Mouse (Mus musculus) heart, embryonic 13.5 days (tissue): ENCODE results near the gene Sparc. TPM values are rescaled to one million over a fixed set of nuclear protein-coding genes. Genes with fewer than 3 reads are reported as not detected.
A peak's percentile ranks its signal among the peaks of the same experiment; 100 is the strongest.

Experiments
- ATAC-seq: fragments of 200-750 bp; cut with Nextera tagmentation; 2 replicates; pipeline ENCODE4 v1.8.0; 2017; ENCODE audit warnings: moderate TSS enrichment; ENCODE audit not compliant: insufficient number of reproducible peaks, low FRiP score, low TSS enrichment; ENCODE audit errors: extremely low read depth
- H3K27ac ChIP-seq: fragments of 300-500 bp; sonication (generic); replicated peaks from 2 replicates; pipeline ENCODE4 v1.5.1; 2015; ENCODE audit warnings: moderate library complexity, mild to moderate bottlenecking, inconsistent platforms
- H3K27me3 ChIP-seq: fragments of 300-500 bp; sonication (generic); replicated peaks from 2 replicates; pipeline ENCODE4 v1.6.1; 2015; ENCODE audit warnings: mild to moderate bottlenecking, inconsistent platforms
- H3K36me3 ChIP-seq: fragments of 300-500 bp; sonication (generic); 2 replicates; pipeline ENCODE4 v1.6.1; 2015; ENCODE audit warnings: mild to moderate bottlenecking, inconsistent platforms
- H3K4me1 ChIP-seq: fragments of 300-500 bp; sonication (generic); 2 replicates; pipeline ENCODE4 v1.6.1; 2015; ENCODE audit warnings: inconsistent platforms
- H3K4me2 ChIP-seq: fragments of 300-500 bp; sonication (generic); 2 replicates; pipeline ENCODE4 v1.6.1; 2015; ENCODE audit warnings: inconsistent platforms, mild to moderate bottlenecking, moderate library complexity
- H3K4me3 ChIP-seq: fragments of 300-500 bp; sonication (generic); 2 replicates; pipeline ENCODE4 v1.5.1; 2015; ENCODE audit warnings: moderate library complexity, mild to moderate bottlenecking, inconsistent platforms
- H3K9ac ChIP-seq: fragments of 300-500 bp; sonication (generic); 2 replicates; pipeline ENCODE4 v1.6.1; 2015; ENCODE audit warnings: inconsistent platforms, mild to moderate bottlenecking, moderate library complexity
- H3K9me3 ChIP-seq: fragments of 300-500 bp; sonication (generic); 2 replicates; pipeline ENCODE4 v1.6.1; 2016; ENCODE audit warnings: inconsistent platforms
- WGBS: fragments of 180-500 bp; shearing (Covaris S2); methylation state at CpG from one replicate; pipeline ENCODE4 v1.1.7; 2015; ENCODE audit warnings: mixed read lengths; 5-methylcytosine and 5-hydroxymethylcytosine counted together
- polyA plus RNA-seq: library from polyadenylated mRNA; unstranded; fragments of >200 nt; fragmentation: Nextera tagmentation; extraction: Ambion mirVana; gene quantifications from 2 replicates; pipeline ENCODE4 v1.2.1, GENCODE M21; 2015

Sparc gene
- polyA plus RNA-seq, 1 experiment from 2014 or later, result 1,654 TPM

DNA sequence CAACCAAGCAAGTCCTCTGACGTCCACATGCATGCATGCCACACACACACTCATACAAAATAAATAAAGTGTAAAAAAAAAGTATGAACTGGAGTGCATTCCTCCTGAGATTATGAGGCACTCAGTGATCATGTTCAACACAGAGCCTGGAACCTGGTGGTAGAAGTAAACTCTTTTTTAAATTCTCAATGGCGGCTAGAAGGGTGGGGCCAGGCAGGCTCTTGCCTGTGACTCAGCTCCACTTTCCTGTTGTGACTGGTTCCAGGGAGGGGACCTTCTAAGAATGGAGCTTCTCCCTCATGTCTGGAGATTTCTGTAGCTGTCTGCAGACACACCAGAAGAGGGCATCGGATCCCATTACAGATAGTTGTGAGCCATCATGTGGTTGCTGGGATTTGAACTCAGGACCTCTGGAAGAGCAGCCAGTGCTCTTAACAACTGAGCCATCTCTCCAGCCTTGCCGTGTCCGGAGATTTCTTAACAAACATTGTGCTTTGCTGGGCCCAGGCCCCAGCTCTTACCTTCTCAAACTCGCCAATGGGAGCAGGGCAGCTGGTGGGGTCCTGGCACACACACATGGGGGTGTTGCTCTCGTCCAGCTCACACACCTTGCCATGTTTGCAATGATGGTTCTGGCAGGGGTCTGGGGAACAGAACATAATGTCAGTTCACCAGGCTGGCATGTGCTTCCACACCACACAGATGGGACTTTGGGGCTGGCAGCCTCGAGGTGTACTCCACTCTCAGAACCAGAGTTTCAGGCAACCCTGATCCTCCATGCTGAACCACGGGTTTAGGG, 18.1 kb downstream of the Sparc start:
- Histone ChIP-seq H3K4me2 (no peak overlapping the region), H3K27me3 (no peaks in the 10 kb centered on the region), H3K36me3 (peaks cover 98% of the 10 kb centered on the region), H3K9ac (no peak overlapping the region), H3K9me3 (no peaks in the 10 kb centered on the region), H3K4me1 (0 out of 2 replicates have a peak, but pooled peaks cover 3% of the 10 kb centered on the region), H3K4me3 (no peak overlapping the region), H3K27ac (peak overlapping the region; percentile 68)
- 79% methylated on average over 9 of the region's 9 CpGs for WGBS
- no peak for ATAC-seq

DNA sequence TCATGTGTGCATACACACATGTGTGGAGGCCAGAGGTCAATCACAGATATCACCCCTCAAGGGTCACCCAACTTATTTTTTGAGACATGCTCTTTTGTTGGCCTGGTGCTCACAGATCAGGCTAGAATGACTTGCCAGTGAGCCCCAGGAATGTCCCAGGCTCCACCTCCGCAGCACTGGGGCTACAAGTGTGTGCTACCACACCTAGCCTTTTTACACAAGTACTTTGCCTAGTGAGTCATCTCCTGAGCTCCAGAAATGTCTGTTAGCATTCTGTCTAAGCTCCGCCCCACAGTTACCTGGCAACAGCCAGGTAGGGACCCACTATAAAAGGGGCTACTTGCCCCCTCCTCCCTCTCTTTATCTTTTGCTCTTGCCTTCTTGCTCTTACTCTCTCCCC, 22.1 kb downstream of the Sparc start:
- no peak overlapping the region for H3K27ac ChIP-seq
- no peak for ATAC-seq
- no peaks in the 10 kb centered on the region for H3K27me3 ChIP-seq
- no peak overlapping the region for H3K4me2 ChIP-seq
- H3K9me3 ChIP-seq, result no peaks in the 10 kb centered on the region
- H3K4me3 ChIP-seq, result no peak overlapping the region
- peaks cover 94% of the 10 kb centered on the region for H3K36me3 ChIP-seq
- H3K9ac ChIP-seq, result no peak overlapping the region
- 81% methylated on average over 2 of the region's 2 CpGs for WGBS
- H3K4me1 ChIP-seq, result peaks cover 18% of the 10 kb centered on the region

DNA sequence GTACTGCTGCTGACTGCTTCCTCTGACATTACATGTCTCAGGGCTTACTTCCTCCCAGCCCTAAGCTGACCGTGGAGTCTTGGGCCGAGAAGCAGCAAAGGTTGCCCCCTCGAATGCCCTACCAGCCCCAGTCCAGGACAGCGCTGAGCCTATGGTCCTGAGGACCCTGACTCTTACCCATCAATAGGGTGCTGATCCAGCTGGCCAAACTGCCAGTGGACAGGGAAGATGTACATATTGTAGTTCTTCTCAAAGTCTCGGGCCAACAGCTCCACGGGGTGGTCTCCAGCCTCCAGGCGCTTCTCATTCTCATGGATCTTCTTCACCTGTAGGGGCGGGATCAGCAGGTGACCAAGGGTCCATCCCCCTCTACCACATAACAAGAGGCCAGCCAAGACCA, 24.6 kb downstream of the Sparc start:
- H3K9ac ChIP-seq, result no peak overlapping the region
- no peaks in the 10 kb centered on the region for H3K9me3 ChIP-seq
- 82% methylated on average over 8 of the region's 8 CpGs for WGBS
- ATAC-seq, result no peak
- no peak overlapping the region for H3K4me2 ChIP-seq
- H3K4me1 ChIP-seq, result peaks cover 15% of the 10 kb centered on the region
- H3K4me3 ChIP-seq, result no peak overlapping the region
- H3K27me3 ChIP-seq, result no peaks in the 10 kb centered on the region
- H3K36me3 ChIP-seq, result peaks cover 91% of the 10 kb centered on the region
- 0 out of 2 replicates have a peak overlapping the region, but pooled peaks have one; percentile 42 for H3K27ac ChIP-seq

DNA sequence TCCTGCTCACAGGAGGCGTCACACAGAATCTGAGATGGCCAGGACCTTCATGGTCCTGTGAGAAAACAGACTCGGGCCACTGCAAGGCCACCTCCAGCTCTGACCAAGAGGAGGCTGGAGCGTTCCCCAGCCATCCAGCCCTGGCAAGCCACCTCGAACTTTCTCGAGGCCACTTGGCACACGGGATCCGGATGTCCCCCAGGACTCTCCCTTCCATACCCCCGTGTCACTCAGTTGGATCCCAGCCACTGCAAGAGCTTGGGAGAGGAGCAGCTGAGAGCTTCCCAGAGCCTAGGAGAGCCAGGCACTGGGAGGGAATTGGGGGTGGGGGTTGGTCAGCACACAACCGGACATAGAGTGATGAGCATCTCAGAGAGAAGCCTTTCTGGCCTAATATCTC, 25.5 kb downstream of the Sparc start:
- H3K36me3 ChIP-seq, result peaks cover 81% of the 10 kb centered on the region
- H3K4me1 ChIP-seq, result peaks cover 20% of the 10 kb centered on the region
- H3K9ac ChIP-seq, result 0 out of 2 replicates have a peak overlapping the region, but pooled peaks have one; percentile 40
- peak overlapping the region; percentile 42 for H3K27ac ChIP-seq
- H3K4me2 ChIP-seq, result no peak overlapping the region
- ATAC-seq, result no peak
- H3K27me3 ChIP-seq, result no peaks in the 10 kb centered on the region
- WGBS, result 78% methylated on average over 9 of the region's 9 CpGs
- no peaks in the 10 kb centered on the region for H3K9me3 ChIP-seq
- no peak overlapping the region for H3K4me3 ChIP-seq

DNA sequence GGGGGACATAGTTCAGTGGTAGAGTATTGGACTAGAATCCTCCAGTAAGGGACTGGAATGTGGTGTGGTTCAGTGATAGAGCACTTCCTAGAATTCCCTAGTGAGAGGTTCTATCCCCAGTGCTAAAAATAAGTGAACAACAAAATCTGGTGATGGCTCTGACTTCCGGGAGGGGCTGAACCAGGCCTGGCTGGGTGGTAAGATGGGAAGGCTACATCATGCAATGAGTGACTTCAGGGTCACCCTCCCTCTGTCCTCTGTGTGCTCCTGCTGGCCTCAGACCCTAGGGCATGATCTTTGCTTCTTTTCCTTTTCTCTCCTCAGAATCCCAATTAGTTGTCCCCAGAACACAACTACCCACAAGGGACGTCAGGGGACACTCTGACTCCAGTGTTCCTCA, 25.9 kb downstream of the Sparc start:
- peak overlapping the region; percentile 42 for H3K27ac ChIP-seq

DNA sequence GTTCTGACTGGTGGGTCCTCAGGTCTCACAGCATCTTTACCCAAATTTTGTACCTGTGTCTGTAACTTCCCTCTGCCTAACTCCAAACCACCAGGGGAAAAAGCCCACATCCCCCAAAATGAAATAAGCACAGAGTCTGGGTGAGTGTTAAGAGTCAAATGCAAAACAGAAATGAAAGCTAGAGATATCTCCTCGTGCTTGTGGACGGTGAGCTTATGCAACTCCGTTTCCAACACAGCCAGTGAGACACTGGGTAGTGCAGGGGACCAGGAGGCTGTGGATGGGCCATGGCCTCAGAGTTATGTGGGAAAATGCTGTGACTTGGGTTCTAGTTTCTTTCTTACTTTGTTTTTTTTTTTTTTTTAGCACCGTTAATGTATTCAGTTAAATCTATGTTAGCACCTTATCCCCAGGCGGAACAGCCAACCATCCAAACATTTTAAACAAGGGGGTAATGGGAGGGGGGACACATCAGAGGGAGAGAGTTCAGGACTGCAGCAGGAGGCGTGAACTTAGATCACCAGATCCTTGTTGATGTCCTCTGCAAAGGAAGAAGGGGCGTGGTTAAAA, 27.8 kb downstream of the Sparc start:
- no peak overlapping the region for H3K9ac ChIP-seq
- no peak overlapping the region for H3K27ac ChIP-seq
- ATAC-seq, result no peak
- WGBS, result 77% methylated on average over 7 of the region's 7 CpGs
- H3K36me3 ChIP-seq, result peaks cover 61% of the 10 kb centered on the region
- H3K4me3 ChIP-seq, result no peak overlapping the region
- H3K27me3 ChIP-seq, result no peaks in the 10 kb centered on the region
- H3K4me1 ChIP-seq, result peaks cover 23% of the 10 kb centered on the region
- no peak overlapping the region for H3K4me2 ChIP-seq
- no peaks in the 10 kb centered on the region for H3K9me3 ChIP-seq

More for the DNA sequence above, 25.9 kb downstream of the Sparc start:
- Histone ChIP-seq H3K36me3 (peaks cover 77% of the 10 kb centered on the region), H3K9ac (0 out of 2 replicates have a peak overlapping the region, but pooled peaks have one; percentile 40), H3K27me3 (no peaks in the 10 kb centered on the region), H3K4me1 (peaks cover 23% of the 10 kb centered on the region), H3K4me2 (no peak overlapping the region), H3K9me3 (no peaks in the 10 kb centered on the region), H3K4me3 (no peak overlapping the region)
- 43% methylated on average over 2 of the region's 2 CpGs for WGBS
- no peak for ATAC-seq

DNA sequence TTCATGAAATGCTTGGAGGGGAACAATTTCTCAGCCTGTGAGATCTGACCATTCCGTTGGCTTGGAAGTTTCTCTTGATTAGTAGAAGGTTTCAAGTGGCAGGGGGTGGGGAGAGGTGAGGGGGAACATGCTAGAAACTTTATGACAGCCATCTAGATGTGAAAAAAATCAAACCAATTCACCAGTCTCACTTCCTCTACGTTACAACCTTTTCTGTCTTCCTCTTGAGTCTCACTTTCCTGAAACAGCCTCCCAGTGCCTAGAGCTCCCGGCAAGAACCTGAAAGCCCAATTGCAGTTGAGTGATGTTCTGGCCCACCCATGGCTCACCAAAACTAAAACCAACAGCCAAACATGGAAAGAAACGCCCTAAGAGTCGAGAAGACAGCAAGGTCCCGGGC, 28.4 kb downstream of the Sparc start:
- peaks cover 55% of the 10 kb centered on the region for H3K36me3 ChIP-seq
- H3K4me3 ChIP-seq, result no peak overlapping the region
- ATAC-seq, result no peak
- no peaks in the 10 kb centered on the region for H3K9me3 ChIP-seq
- H3K9ac ChIP-seq, result no peak overlapping the region
- no peaks in the 10 kb centered on the region for H3K27me3 ChIP-seq
- H3K4me2 ChIP-seq, result no peak overlapping the region
- peaks cover 25% of the 10 kb centered on the region for H3K4me1 ChIP-seq
- no peak overlapping the region; the same call in 1 of the 2 replicates for H3K27ac ChIP-seq
- 65% methylated on average over 6 of the region's 6 CpGs for WGBS

DNA sequence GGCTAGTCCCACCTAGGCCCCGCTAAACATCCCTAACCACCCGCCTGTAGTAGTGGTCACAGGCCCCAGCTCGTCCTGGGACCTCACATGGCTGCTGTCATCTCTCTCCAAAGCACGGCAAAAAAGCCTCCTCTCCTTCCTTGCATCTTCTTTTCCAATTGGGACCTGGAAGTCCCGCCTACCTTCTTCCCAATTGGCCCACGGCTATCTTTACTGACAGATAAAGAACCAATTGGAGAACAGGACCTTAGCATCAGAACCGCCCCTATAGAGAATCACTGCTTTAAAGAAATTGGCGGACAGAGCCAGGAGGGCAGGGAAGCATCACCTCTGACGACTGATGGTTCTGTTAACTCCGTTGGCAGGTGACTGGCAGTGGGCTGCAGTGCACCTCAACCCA, 30.5 kb downstream of the Sparc start:
- ATAC-seq, result no peak; the same call in 1 of the 2 replicates
- 25% methylated on average over 10 of the region's 10 CpGs for WGBS
- Histone ChIP-seq H3K27ac (0 out of 2 replicates have a peak overlapping the region, but pooled peaks have one; percentile 4), H3K36me3 (peaks cover 34% of the 10 kb centered on the region), H3K27me3 (no peaks in the 10 kb centered on the region), H3K4me2 (peak overlapping the region; percentile 34), H3K4me1 (peaks cover 19% of the 10 kb centered on the region), H3K9ac (no peak overlapping the region; the same call in 1 of the 2 replicates), H3K9me3 (0 out of 2 replicates have a peak, but pooled peaks cover 3% of the 10 kb centered on the region), H3K4me3 (no peak overlapping the region)

DNA sequence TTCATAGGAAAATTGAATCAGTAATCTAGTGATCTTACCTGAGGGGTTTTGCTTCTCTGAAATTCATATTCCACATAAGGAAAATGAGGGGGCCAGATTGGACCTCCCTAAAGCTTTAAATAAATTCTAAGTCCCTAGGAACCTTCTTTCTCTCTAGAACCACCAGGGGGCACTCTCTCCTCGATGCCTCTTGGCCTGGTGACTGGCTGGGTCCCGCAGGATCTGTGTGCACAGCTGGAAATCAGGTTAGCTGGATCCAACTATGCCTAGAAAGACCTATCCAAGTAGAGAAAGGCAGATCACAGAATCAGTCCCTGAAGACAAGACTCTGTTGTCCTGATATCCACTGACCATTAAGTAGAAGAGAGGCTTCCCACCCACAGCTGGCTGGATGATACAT, 33.2 kb downstream of the Sparc start:
- 0 out of 2 replicates have a peak, but pooled peaks cover 3% of the 10 kb centered on the region for H3K9me3 ChIP-seq
- H3K4me2 ChIP-seq, result no peak overlapping the region
- H3K36me3 ChIP-seq, result peaks cover 11% of the 10 kb centered on the region
- no peak overlapping the region for H3K4me3 ChIP-seq
- ATAC-seq, result no peak
- H3K4me1 ChIP-seq, result peaks cover 10% of the 10 kb centered on the region; the same call in 1 of the 2 replicates
- no peak overlapping the region for H3K27ac ChIP-seq
- H3K27me3 ChIP-seq, result 0 out of 2 replicates have a peak, but pooled peaks cover 4% of the 10 kb centered on the region
- 5% methylated on average over 2 of the region's 2 CpGs for WGBS
- no peak overlapping the region for H3K9ac ChIP-seq

DNA sequence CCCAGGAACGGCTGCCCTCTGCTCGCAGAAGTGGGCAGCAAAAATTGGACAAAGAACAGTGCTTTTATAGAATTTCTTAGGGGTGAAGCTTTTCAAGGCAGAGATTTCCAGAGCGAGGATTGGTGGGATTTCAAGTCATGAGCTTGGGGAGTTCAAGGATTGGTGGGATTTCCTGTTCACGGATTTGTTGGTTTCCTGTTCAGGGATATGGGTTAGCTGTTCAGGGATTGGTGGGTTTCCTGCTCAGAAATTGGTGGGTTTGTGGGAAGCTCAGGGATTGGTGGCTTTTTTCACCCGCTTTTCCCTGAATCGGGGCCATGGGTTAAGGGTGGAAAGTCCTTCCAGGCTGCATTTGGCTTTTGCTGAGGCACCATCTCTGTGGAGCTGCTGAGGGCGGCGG, 35.4 kb downstream of the Sparc start:
- Histone ChIP-seq H3K4me2 (peak overlapping the region; percentile 27; the same call in 1 of the 2 replicates), H3K9ac (no peak overlapping the region), H3K36me3 (no peaks in the 10 kb centered on the region), H3K4me1 (peaks cover 10% of the 10 kb centered on the region; the same call in 1 of the 2 replicates), H3K9me3 (0 out of 2 replicates have a peak, but pooled peaks cover 3% of the 10 kb centered on the region), H3K27ac (no peak overlapping the region), H3K4me3 (no peak overlapping the region), H3K27me3 (0 out of 2 replicates have a peak, but pooled peaks cover 11% of the 10 kb centered on the region)
- 50% methylated on average over 8 of the region's 8 CpGs for WGBS
- no peak for ATAC-seq

DNA sequence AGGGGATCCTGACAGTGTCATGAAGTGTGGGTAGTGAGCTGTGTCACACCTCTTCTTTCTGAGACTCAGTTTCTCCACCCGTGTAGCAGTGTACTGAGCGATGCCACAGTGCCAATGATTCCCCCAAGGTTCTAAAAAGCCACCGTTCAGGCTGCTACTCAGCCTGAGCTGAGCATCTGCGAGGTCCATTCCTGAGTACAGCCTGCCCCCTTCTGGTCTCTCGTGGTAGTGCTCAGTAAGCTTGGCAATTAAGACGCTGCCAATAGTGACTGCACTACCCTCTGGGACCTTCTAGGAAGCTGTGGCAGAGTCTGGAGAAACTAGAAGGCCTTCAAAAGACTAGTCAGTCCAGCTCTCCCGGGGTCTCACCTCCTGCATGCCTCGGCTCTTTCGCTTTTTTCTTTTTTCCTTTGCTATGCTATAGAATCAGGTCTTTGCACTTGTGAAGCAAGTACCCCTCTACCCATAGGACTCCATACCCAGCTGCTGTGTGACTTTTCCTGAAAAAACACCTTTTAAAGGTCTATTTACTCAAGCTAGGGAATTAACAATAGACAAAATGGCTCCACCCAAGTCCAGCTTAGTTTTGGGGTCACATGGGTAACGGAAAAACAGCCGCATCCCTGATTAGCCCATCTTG, 36.4 kb downstream of the Sparc start:
- H3K4me2 ChIP-seq, result no peak overlapping the region
- WGBS, result 10% methylated on average over 11 of the region's 11 CpGs
- H3K4me3 ChIP-seq, result no peak overlapping the region
- peaks cover 8% of the 10 kb centered on the region for H3K4me1 ChIP-seq
- H3K36me3 ChIP-seq, result no peaks in the 10 kb centered on the region
- ATAC-seq, result no peak; the same call in 1 of the 2 replicates
- 0 out of 2 replicates have a peak, but pooled peaks cover 11% of the 10 kb centered on the region for H3K27me3 ChIP-seq
- H3K9me3 ChIP-seq, result 0 out of 2 replicates have a peak, but pooled peaks cover 3% of the 10 kb centered on the region
- no peak overlapping the region for H3K27ac ChIP-seq
- no peak overlapping the region for H3K9ac ChIP-seq
